Mouse (Mus musculus) frontal cortex, adult (tissue): ENCODE results near the gene Usp31.

Experiments
- ATAC-seq: cut with Nextera tagmentation; 2 replicates; pipeline ENCODE4 v1.9.2; 2017; ENCODE audit warnings: mild to moderate bottlenecking, moderate library complexity, mixed read lengths; ENCODE audit not compliant: low TSS enrichment

Gene Usp31

DNA sequence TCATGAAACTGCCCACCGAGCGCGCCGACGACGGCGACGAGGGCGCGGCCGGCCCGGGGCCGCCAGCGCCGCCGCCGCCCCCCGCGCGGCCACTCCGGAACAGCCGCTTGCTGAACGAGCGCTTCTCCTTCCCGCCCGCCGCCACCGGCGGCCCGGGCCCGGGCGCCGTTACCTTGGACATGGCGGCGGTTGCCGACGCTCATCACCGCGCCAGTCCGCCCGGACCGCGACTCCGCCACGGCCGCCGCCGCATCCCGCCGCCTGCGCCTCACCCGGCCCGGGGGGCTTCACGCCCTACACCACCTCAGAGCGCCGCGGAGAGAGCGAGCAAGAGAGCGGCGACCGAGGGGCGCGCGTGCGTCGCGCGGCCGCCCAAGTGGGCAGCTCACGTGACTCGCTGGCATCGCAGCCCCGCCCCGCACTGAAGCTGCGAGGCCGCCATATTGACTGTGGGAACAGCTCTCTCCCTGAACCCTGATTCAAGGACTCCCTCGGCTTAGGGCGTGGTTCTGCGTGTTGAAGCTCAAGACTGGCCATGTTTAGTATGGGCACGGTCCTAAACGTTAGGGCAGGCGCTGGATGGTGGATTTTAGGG, at the start of gene Usp31:
Gene Usp31, minus strand, starts transcription at position 181 of the 595 bp plus-strand sequence.
- peak; percentile 97 for ATAC-seq

DNA sequence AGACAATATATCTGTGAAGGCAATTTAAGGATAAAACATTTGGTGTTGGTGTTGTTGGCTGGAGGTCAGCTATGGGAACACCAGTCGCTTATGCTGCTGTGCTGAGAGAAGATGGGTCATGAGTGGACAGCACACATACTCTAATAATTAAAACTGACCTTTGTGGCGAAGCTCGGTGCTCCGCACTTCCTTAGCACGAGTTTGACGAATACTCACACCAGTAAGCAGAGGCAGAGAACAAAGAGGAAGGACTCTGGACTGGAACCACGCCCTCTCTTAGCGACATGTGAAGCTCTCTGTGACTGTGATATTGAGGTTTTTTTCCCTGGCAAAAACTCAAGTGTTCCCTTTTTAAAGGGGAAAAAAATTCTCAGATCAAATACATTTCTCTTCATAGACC, 47.7 kb upstream of the Usp31 start:
- no peak for ATAC-seq

DNA sequence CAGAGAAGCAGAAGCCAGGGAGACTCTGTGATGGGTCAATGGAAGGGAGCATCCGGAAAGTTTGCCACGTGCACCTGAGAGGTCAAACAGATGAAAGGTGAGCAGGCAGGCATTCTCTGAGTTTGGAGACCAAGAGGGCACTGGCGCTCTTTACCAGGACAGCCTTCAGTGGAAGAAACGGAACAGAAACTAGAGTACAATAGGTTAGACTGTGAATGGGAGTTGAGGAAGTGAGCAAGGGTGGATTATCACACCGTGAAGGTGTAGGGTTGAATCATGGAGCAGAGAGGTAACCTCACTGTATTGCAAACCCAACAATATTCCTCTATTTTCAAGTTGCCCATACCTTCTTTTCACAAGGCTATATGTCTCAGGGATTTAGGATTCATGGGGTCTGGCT, 43.2 kb upstream of the Usp31 start:
- ATAC-seq = no peak

DNA sequence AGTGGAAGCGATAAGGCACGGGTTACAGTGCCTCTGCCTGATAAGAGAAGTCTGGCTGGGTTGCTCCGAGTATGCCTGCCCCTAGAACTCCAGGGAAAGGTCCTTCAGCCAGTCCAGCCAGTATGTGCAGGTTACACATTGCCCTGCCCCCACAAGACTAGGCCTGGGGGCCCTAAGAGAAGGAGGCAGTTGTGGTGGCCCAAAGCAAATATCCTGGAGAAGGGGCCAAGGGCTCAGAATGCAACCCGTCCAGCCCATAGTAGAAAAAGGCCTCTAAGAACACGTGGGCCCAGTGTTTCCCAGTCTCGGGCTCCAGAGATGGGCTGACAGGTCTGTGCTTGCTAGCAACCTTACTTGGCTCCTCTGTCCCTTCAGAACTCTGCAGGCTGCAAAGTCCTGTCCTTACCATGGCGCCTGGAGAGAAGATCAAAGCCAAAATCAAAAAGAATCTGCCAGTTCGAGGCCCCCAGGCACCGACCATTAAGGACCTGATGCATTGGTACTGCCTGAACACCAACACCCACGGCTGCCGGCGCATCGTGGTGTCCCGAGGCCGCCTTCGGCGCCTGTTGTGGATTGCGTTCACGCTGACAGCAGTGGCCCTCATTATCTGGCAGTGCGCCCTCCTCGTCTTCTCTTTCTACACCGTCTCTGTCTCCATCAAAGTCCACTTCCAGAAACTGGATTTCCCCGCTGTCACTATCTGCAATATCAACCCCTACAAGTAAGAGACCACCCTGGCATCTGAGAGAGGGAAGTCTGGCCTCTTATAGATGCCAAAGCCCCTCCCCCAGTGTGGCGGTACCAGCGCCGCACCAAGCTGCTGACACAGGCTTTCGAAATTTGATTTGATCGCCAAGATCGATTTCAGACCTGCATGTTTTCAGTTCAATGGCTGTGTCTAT, 30.7 kb upstream of the Usp31 start:
- no peak for ATAC-seq

DNA sequence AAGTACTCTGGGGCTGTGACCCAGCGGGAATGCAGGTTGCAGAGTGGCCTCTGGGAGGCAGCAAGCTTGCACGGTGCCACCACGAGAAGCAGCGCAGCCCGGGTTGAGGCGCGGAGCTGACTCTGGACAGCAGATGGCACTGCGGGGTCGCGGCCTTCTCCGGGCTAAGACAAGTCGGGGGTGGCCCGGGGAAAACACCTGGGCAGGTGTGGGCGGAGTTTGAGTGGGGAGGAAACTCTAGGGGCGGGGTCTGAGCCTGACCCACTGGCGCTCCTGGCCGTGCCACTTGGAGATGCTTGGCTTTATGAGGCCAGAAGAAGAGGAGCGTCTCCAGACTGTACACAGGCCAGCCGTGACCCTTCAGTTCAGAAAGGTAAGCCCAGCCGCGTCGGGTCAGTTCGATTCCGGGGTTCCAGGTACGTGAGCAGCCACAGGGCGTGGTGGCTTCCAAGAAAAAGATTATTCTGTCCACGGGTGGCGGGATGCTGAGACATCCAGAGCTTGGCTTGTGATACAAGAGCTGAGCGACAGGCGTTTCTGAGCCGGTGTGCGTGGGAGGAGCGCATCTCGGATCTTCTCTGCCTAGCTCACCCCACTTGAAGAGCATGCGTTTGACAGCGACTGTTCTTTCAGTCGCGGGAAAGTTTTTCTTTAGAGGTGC, 27.2 kb upstream of the Usp31 start, which contains the start of gene Scnn1g:
Gene Scnn1g, plus strand, starts transcription at position 309 of the 661 bp plus-strand sequence.
- peak; percentile 95 for ATAC-seq

DNA sequence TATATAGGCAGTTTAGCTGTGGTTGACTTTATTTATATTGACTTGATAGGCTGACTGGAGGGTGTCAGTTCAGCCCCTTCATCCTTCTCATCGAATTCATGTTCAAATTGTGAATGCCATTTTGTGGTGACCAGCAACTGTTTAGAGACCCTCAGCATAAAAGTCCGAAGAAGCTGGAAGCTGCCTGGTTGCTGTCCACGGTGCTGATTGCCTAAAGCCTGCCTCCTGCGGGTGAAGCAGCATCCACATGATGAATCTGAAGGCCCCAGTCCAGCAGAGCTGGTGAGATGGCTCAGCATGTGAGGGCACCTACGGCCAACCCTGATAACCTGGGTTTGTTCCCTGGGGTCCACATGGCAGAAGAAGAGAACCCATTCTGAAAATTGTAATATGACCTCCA, 23.2 kb upstream of the Usp31 start:
- no peak for ATAC-seq

DNA sequence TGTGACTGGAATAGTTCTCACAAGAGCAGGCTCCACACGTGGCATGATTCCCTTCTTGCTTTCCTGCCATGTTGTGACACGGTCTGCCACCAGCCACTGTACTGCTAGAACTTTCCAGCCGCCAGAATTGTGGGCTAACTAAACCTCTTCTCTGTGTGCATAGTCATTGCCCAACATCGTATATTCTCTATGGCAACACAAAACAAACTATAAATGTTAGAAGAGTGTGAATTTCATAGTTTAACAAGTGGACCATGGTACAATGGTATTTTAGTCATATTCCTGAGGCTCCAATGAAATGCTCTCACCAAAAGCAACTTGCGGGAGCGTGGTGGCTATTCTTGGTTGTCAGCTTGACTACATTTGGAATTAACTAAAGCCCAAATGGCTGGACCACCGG, 10.0 kb upstream of the Usp31 start:
- peak; percentile 65 for ATAC-seq

DNA sequence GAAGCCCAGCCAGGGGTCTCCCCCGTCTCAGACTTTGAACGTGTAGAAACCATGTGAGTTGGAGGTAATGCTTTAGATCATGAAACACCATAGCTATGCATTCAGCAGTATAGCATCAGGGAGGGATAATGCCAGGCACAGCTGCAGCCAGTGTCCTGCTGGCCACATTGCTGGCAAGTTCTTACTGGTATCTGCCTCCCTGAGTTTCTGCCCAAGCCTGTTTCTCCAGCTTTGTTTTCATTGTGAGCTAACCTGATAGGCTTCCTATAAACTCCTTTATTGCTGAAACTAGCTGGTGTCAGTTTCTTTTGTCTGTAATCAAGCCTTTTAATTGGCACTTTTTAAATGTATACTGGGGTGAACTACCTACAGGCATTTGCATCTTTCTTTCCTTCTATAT, 4.1 kb upstream of the Usp31 start:
- ATAC-seq = no peak

DNA sequence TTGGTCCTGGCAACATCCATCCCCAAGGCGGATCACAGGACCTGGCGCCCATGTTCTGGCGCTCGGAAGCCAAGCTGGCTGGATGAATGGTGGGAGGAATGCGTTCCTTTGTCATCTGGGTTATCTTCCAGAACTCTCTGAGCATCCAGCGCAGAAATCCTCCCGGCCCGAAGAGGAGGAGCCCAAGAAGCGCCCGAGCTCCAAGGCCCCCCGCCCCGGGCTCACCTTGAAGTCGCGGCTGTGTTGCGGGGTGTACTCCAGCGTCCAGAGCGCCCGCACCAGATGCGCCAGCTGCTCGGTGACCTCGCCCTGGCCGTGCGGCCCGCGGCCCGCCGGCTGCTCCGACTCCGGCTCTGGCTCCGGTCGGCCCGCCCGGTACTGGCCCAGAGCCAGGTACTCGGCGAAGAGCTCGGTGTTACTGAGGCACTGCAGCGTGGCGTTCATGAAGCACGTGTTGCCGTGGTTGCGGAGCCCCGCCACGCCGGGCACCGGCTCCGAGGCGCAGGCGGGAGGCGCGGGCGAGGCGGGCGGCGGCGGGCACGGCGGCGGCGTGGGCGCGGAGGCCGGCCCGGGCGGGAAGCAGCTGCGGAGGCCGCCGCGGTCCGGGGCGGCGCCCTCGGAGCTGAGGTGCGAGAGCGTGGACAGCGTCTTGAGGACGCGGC, 511 bp downstream of the Usp31 start:
- ATAC-seq = peak; percentile 17

DNA sequence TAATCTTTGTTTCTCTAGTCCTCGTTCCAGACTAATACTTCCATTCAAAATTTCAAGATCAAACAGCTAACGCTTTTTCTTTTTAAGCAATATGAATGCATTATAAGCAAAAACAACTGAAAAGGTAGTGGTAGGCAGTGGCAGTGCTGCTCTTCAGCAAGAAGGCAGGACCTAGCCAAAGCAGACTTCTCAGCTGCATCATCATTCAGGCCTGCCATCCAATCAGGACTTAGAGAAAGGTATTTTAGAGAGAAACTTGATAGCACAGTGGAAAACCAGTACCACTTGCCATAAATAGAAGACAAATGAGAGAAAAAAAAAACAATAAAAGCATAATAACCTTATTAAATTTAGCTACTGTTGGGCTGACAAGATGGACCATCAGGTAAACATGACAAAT, 2.0 kb downstream of the Usp31 start:
- no peak for ATAC-seq

DNA sequence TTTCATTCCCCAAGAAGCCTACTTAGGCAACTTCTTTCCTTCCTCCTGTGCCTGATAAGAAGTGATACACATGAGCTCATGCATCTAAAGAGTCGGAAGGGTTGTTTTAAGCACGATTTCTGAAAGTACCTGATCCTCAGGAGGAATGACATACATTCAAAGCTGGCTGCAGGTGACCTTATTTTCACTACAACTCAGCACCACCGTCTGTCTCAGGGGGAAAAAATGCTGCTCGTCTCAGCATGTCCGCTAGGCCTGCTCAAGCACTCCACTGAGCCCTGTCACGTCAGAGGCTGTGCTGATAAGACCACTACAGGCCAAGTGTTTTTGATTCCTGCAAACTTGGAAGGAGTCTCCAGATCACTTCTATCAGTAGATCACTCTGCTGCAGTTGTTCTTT, 5.1 kb downstream of the Usp31 start:
- no peak for ATAC-seq

DNA sequence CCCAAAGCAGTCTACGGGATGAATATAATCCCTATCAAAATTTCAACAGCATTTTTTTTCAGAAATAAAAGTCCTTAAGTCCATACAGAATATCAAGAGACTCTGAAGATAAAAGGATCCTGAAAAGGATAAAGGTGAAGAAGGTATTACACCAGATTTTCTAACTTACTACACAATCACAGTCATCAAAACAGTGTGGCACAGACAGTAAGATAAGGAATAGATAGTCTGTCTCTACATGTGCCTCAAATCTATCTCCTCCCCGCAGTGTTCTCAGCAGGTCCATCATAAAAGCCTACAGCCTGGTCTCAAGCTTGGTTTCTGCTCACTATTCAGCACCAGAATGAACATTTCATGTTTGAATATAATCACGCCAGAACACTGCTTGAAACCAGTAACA, 6.6 kb downstream of the Usp31 start:
- no peak for ATAC-seq

DNA sequence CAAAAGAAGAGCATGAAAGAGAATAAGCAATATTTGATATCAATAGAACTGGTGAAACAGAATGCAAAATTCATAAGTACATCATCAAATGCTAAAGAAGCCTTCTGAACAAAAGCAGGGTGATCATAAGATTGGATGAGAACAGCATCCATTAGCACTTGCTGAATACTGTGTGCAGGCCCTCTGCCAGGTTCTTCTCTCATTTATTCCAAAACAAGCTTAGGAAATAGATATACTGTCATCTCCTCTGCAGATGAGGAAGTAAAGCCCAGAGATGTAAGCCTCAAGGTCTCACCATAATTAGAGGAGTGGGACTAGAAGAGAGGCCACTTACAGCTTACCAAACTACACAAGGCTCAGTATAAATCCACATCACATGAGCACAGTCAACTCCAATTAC, 7.8 kb downstream of the Usp31 start:
- no peak for ATAC-seq

DNA sequence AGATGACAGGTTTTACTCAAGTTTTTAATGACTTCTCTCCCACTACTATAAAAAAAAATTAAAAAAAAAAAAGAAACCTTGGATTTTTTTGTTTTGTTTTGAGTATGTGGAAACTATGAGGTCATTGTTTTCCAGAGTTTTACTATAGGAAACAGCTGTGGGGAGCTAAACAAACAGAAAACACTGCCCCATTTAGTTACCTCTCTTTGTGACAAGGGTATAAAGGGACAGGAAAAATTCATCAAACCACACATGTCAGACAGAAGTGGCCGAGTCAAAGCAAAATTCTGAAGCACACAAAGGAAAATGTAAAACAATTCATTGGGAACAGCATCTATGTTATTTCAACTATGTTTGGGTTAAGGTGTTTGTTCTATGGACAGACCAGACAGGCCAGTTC, 9.5 kb downstream of the Usp31 start:
- ATAC-seq = no peak

DNA sequence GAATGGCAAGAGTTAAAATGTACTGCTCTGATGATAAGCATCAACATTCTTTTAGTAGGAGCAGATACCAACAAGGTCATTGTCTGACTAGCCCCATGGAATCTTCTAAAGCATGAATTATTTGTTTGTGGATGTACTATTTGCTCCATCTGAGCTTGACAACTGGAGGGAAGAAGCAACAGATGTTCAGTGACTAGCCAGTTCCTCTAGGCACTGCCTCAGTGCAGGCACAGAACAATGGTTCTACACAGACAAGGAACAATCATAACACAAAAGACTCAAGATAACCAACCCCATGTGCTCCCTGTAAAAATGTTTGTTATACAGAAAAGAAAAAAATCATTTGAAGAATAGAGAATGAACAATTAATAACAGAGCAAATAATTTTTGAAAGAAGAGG, 9.9 kb downstream of the Usp31 start:
- ATAC-seq = 0 out of 2 replicates have a peak, but pooled peaks have one; percentile 28

DNA sequence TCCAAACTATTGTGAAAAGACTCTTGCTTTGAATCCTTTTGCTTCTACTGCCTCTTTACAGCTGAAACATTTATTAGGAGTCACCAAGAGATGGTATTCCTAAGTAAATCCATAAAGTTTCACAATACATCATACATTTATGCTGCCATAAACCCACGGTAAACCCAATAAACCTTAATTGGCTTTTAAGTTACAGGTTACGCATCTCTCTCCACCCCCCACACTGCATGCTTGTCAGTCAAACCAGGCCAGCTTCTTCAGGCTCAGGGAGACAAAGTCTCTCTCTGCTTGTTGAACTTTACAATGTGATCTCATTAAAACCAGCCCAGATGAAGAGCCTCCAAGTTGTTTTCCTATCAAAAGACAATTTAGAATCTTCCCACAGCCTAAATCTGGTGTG, 15.2 kb downstream of the Usp31 start:
- ATAC-seq = no peak

DNA sequence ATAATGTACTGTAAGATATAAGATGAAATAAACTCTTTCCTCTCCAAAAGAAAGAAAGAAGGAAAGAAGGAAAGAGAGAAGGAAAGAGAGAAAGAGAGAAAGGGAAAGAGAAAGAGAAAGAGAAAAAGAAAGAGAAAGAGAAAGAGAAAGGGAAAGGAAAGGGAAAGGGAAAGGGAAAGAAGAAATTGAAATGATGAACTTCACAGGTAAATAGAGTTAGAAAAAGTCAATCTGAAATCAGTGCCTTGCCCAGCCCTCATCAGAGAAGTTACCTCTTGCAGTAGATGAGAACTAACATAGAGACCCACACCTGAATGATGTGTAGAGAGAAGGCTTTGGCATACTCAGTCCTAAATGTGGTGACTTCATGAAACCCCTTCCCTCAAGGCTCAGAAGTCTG, 17.7 kb downstream of the Usp31 start:
- no peak for ATAC-seq

DNA sequence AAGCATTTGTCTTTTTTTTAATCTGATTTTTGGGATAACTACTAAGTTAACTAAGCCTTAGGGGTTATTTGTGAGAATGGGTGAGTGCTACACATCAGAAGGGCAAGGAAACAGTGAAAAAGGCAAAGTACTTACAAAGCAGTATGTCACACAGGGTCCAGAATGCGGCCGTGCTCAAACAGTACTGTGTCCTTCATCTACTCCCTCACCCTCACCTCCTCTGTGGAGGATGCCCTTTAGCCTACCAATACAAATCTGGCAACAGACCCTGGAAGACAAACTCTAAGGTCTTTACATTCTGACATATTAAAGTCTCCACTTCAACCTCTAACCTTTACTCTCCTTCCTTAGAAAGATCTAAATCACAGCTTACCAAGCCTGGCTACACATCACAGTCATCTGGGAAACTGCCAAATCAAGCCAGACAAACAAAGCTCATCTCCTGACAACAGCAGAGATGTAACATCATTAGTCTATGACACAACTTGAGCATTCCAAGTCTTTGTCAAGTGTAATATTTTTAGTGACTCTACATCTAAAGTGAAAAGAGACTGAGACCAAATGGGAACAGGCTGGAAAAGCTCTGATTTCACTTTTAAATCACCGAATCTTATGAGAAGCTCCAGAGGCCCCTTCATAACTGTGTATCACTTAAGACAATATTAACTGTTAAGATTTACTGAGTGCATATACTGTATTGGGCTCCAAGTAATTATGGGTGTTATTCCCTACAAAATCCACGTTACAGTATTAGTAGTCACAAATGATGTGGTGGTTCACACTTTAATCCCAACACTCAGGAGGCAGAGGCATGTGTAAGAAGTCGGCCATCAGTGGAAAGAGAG, 21.7 kb downstream of the Usp31 start:
- ATAC-seq = no peak

DNA sequence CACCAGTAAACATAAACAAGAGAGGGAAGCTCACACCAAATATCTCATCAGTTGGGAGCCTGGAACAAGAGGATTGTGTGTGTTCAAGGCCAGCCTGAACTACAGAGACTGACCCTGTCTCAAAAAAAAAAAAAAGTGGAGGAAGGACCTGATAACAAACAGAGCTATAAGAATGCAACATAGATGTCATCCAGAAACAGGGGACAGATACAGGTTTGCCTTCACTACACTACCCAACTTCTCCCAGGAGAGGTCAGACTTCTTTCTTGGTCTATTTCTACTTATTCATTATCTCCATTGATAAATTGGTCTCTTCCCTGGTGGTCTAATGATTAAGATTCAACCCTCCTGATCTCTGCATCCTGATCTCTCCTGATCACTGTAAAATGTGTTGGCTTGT, 25.9 kb downstream of the Usp31 start:
- no peak for ATAC-seq

DNA sequence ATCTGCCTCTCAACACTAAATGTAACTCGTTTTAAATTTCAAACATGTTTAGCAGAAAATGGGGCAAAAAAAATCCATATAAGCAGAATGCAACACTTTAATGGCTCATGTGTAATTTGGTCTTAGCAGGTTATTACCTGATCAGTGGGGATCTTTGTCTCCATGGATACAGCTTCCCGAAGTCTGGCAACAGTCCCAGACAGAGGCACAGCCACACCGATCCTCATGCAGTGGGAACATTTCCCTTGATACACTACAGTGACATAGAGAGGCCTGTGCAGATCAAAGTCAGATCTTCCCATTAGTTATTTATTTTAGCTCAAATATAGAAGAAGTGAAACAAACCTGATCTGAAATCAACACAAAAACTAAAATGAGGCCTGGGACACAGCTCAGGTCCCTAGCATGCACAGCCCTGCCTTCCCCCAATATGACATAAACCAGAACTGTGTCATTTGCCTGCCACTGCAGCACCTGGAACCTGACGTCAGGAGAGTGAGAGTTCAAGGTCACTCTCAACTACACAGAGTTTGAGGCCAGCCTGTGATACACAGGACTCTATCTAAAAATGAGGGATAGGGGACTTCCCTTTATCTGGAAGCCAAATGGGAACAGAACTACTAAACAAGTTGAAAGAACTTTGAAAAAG, 29.8 kb downstream of the Usp31 start:
- peak; percentile 62; the same call in 1 of the 2 replicates for ATAC-seq

DNA sequence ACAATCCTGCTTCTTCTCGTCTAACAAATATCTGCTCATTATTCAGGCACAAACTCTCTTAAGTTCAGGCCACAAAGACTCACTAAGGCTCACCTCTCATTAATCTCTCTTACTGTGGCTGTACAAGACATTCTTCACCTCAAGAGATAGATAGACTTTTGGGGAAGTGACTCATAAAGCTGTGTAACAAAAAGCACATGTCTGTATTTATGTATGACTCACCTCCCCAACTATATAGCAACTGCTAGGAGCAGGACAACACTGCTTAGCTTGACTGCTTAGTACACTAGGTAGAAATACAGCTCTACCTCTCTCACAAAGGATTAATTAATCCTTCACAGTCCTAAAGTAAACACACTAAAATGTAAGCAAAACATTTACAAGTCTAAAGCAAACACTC, 46.3 kb downstream of the Usp31 start:
- ATAC-seq = peak; percentile 55; the same call in 1 of the 2 replicates
